Mouse (Mus musculus): ENCODE measurements around the gene Entpd1.

The Entpd1 gene

DNA sequence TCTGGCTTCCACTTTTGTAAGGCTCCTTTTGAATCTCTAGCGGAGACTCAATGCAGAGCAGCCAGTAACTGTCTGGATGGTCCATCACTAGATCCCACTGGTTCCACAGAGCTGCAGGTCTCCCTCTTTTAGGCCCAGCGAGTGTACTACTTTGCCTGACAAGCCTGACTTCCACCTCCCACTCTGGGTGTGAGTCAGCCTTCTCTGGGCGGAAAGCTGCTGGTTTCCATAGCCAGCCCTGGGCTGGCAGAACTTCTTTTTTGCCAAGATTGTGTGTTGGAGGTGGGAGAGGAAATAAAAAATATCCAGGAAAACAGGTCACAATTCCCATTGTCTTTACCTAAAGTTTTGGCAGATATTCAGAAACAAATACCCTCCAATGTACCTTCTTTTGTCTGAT is 17.9 kb downstream of the Entpd1 start:
- no peak for DNase-seq

GRCm38 (mm10) chr19:40630606-40631005 is 18.4 kb downstream of the Entpd1 start:
- DNase-seq, result no peak

DNA sequence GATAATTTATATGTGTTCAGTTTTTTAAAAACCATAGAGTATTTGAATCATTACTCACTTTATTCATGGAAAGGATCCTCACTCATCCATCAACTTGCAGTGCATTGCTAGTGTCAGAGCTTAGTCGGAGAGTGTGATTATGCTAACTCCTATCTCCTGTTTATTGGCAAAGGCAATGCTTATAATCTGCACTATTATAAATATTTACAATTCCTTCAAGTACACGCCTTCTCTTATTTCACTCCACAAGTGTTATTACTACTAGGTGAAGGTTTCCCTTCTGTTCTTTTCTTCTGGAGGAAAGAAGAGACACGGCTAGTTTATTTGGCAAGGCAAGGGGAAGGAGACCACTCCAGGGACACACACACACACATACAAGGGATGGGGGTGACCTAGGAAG is 20.0 kb downstream of the Entpd1 start:
- no peak for DNase-seq

DNA sequence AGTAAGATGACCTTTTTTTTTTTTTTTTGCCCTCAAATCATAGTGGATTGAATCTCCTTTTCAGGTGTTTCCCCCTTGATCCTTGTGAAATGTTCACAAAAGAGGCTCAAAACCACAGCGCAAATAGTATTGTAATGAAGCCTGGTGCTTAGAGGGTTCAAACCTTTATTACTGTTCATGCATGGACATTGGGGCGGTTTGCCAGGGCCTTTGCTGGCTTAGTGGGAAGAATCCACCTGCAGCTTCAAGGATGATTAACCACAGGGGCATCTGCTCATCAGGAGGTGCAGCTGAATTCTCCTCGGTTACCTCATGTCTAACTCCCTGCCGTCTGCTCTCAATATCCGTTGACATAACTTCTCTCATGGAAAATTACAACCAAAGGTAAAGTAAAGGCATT is 20.5 kb downstream of the Entpd1 start:
- peak; percentile 41 to 51 for DNase-seq

DNA sequence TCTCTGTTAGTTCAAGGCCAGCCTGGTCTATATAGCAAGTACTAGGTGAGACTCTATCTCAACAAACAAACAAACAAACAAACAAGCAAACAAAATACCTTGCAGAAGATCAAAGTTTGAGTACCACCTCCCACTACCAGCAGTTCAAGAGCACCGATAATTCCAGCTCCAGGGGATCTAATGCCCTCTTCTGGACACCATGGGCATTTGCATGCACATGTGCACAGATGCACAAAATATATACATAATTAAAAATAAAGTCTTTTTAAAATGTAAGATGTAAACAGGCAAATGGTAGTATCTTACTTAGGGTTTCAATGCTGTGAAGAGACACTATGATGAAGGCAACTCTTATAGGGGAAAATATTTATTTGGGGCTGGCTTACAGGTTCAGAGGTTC is 21.0 kb downstream of the Entpd1 start:
- DNase-seq, result no peak

- no peak for DNase-seq
These were observed 24.9 kb downstream of the Entpd1 start for GRCm38 (mm10) chr19:40637091-40637490.

DNA sequence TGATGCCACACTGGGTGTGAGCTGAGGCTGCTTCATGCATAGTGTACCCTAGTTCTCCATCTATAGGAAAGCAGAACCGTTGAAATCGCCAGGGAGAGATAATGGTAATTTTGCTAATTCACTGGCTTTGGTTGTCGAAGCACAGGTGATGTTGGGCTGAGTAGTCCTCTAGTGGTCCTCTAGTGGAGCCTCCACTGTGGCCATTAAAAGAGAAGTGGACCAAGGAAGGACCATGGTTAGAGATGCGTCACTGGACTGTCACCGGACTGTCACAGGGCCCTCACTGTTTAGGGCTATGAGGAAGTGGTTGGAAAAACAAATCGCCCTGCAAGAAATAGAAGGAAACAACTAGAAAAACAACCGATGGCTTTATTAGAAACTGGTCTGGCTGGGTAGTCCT is 25.4 kb downstream of the Entpd1 start:
- no peak for DNase-seq

DNA sequence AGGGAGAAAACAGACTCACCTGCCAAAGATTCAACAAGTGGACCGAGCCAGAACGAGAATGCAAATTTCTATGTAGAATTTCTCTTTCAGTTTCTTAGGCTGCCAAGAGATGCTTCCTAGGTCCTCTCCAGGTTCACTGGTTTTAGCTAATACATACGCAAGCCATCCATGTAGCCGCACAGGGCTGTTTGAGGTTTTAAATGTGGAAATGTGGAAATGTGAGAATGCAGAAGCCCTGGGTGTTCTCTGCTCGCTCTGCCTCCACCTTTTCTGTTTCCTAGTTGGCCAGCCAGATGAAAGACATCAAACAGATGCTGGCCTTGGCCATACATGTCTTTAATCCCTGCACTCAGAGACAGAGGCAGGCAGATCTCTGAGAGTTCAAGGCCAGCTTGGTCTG is 26.4 kb downstream of the Entpd1 start:
- no peak for DNase-seq

- DNase-seq, result no peak
These were observed 27.7 kb downstream of the Entpd1 start for GRCm38 (mm10) chr19:40639729-40640304.

DNA sequence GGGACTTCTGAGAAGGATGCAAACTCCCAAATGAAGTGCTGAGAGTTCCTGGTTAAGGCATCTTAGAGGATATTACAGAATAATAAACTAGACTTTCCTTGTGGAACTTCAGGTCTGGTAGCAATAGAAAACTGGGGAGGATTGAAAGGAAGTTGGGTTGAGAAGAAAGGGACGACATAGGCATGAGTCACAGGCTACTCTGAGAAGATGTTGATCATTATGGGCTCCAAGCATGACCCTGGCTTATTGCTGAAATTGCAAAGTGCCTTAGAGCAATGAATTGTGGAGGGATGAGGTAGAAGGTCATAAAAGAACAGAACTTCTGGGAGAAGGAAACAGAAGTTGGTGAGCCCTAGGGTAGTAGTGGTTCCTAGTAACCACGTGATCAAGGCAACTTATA is 28.6 kb downstream of the Entpd1 start:
- no peak for DNase-seq

- no peak for DNase-seq
These were observed 31.7 kb downstream of the Entpd1 start for GRCm38 (mm10) chr19:40643846-40644245.

GRCm38 (mm10) chr19:40646379-40646778 is 34.2 kb downstream of the Entpd1 start:
- DNase-seq, result no peak

GRCm38 (mm10) chr19:40647319-40648158 is 35.4 kb downstream of the Entpd1 start:
- no peak for DNase-seq

- DNase-seq, result no peak
These were observed 37.9 kb downstream of the Entpd1 start for GRCm38 (mm10) chr19:40650090-40650489.

DNA sequence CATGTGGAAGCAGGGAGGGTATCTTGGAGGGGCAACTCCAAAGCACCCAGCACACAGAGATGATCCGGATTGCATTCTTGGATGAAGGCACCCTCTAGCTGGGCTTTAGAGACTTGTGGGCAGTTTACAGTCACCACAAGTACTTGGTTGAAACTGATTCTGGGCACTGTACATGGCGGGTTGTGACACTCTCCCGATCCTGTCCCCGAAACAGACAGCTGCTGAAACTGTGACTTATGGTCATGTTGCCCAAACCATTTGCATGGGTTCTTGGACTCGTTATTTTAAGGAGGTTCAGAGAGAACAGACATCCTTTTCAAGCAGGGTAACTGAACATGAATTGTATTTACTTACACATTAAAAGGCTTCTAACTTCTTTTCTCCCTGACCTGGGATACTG is 44.0 kb downstream of the Entpd1 start:
- DNase-seq, result no peak

DNA sequence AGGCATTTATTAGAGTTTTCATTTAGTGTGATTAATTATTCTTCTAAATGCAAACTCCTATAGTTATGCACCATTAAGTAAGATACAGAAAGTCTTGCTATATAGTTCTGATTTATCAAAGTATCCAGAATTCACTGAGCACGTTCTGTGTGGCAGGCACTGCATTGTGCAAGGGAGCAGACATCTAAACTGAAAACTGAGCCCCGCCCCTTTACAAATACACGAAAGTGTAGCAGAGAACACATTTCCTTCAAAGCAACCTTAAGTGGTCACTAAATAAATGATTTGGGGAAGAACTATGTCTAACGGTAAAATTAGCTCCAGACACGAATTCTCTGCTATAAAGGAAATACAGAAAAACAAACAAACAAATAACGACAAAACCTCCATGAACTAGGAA is 46.1 kb downstream of the Entpd1 start:
- DNase-seq, result no peak

DNA sequence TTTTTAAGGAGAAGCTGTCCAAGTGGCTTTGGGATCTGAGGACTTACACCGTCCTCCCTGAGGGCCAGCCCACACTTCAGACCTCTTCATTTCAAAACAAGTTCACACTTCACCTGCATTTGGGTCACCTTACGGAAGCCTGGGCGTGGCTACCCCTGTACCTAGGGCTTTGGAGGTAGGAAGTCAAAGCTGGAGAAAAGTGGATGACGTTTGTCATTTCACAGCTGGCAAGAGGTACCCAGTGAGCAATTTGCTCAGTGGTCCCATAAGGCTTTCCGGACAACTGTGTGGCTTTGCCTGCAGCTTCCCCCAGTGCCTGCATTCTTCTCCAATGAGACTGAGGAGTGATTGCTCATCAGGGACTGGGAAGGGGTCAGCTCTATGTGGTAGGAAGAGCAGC is 46.8 kb downstream of the Entpd1 start:
- no peak for DNase-seq

- no peak for DNase-seq
These were observed 47.7 kb downstream of the Entpd1 start for GRCm38 (mm10) chr19:40659651-40660478.

- DNase-seq, result no peak
These were observed 48.3 kb downstream of the Entpd1 start for GRCm38 (mm10) chr19:40660510-40660909.

DNA sequence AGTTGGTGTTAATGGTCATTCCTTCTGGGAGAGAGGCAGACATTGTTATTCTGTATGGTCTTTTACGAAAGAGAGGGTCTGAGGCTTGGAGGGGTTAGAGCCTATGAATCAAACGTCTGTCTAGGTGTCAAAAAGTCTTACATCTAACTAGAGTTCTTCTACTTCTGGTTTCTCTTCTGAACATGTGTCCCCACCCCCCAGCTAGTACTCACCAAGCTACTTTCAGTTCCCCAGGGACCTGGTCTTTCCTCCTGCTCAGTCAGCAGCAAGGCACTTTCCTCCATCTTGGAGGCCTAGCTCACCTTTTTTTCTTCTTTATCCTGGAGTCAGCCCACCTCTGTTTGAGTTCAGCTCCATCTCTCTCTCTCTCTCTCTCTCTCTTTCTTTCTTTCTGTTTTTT is 48.9 kb downstream of the Entpd1 start:
- DNase-seq, result no peak

DNA sequence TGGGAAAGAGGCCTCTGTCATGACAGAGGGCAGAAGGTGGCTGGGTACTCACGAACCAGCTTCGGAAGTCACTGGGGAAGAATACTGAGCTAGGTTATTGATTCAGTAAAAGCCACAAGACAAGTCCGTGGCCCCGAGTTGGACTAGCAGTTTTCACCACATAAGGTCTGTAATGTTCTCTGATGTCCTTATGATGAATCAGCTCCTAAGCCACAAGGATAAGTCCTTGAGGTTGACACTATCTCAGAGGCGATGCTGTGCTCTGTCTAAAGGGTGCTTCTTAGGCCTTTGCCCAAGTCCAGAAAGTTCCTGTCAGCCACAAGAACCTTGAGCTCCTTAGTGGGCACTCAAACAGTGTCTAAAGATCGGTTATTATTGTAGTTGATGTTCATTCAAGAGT is 49.7 kb downstream of the Entpd1 start:
- DNase-seq, result no peak

- no peak for DNase-seq
These were observed 50.6 kb downstream of the Entpd1 start for GRCm38 (mm10) chr19:40662727-40663126.

GRCm38 (mm10) chr19:40665778-40666177 is 53.6 kb downstream of the Entpd1 start:
- DNase-seq, result no peak

GRCm38 (mm10) chr19:40667111-40667510 is 54.9 kb downstream of the Entpd1 start:
- DNase-seq, result no peak

Measured in cerebellum, postnatal 36 days (tissue).